Mouse (Mus musculus): ENCODE results near the gene Cap1. TPM values are rescaled to one million over a fixed set of nuclear protein-coding genes. Genes with fewer than 3 reads are reported as not detected.

Cap1 gene
- 86.6 and 95.8 TPM in 2 replicates for polyA plus RNA-seq (2012; rRNA removed)
- polyA plus RNA-seq (2014; fragmentation: Nextera tagmentation; extraction: Ambion mirVana): 68.0 and 73.5 TPM in 2 replicates

GRCm38 (mm10) chr4:122885768-122886578 lies at the start of gene Cap1:
Cap1 (minus strand) TSS chr4:122886056.
- no peaks in the 10 kb centered on the region for H3K9me3 ChIP-seq (ENCODE audit: control insufficient read depth, low read length)
- ATAC-seq (ENCODE audit: low FRiP score, low read depth): peak; percentile 96
- peak within 1 kb of the TSS; percentile 89 for H3K4me2 ChIP-seq (replicated peaks; ENCODE audit: low read depth, low read length, severe bottlenecking)
- DNase-seq (ENCODE audit: low spot score): peak; percentile 99
- WGBS: under 1% methylated on average over 49 of the region's 49 CpGs
- no peaks in the 10 kb centered on the region for H3K36me3 ChIP-seq (ENCODE audit: control insufficient read depth, insufficient read depth, low read length)
- peak; percentile 95; the same call in 1 of the 2 replicates for TF ChIP-seq POLR2A (IDR thresholded peaks at IDR 0.05; ENCODE audit: borderline replicate concordance, extremely low read depth, insufficient read depth, insufficient read length)
- H3K27ac ChIP-seq (replicated peaks; ENCODE audit: low read depth, low read length): peak within 1 kb of the TSS; percentile 98
- H3K27me3 ChIP-seq (ENCODE audit: control insufficient read depth, insufficient read depth, low read length): no peaks in the 10 kb centered on the region
- H3K4me3 ChIP-seq (replicated peaks; ENCODE audit: low read length): peak within 1 kb of the TSS; percentile 79
- H3K4me1 ChIP-seq (ENCODE audit: control insufficient read depth, insufficient read depth, low read length): peaks cover 18% of the 10 kb centered on the region
- peak within 1 kb of the TSS; percentile 75 for H3K9ac ChIP-seq (ENCODE audit: low read depth, low read length, severe bottlenecking)

- no peaks in the 10 kb centered on the region for H3K4me1 ChIP-seq (ENCODE audit: control insufficient read depth, insufficient read depth, low read length)
- no peak overlapping the region for H3K27ac ChIP-seq (replicated peaks; ENCODE audit: low read depth, low read length)
- H3K4me2 ChIP-seq (replicated peaks; ENCODE audit: low read depth, low read length, severe bottlenecking): no peak overlapping the region
- no peak for TF ChIP-seq POLR2A (IDR thresholded peaks at IDR 0.05; ENCODE audit: borderline replicate concordance, extremely low read depth, insufficient read depth, insufficient read length)
- no peak for ATAC-seq (ENCODE audit: low FRiP score, low read depth)
- H3K27me3 ChIP-seq (ENCODE audit: control insufficient read depth, insufficient read depth, low read length): no peaks in the 10 kb centered on the region
- H3K4me3 ChIP-seq (replicated peaks; ENCODE audit: low read length): no peak overlapping the region
- H3K9ac ChIP-seq (ENCODE audit: low read depth, low read length, severe bottlenecking): no peak overlapping the region
- no peaks in the 10 kb centered on the region for H3K9me3 ChIP-seq (ENCODE audit: control insufficient read depth, low read length)
- no peak for DNase-seq (ENCODE audit: low spot score)
- no peaks in the 10 kb centered on the region for H3K36me3 ChIP-seq (ENCODE audit: control insufficient read depth, insufficient read depth, low read length)
- WGBS: 45% methylated on average over 3 of the region's 3 CpGs
Observed at GRCm38 (mm10) chr4:122933857-122934256, 48.0 kb upstream of the Cap1 start.

DNA sequence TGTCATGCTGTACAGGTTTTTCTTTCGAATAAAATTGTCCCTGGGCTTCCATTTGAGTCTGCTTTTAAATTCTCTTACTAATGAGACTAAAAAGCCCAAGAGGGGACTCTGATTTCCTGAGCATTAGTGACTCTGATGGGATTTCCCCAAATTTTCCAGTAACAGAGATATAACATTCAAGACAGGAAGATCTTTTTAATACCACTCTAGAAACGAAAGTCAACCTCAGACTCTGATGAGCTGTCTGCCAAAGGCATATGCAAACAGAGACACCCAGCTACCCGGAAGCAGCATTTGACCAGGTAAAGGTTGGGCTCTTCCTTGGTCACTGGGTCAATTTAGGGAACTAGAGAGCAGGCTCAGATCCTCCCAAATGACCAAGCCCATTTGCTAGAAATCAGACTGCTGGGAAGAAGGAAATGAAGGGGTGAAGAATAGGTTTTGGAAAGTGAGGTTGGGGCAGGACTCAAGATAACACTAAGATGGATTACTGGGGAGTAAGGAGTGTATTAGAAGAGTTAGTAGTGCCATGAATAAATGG lies 47.3 kb upstream of the Cap1 start:
- Histone ChIP-seq H3K9ac (ENCODE audit: low read depth, low read length, severe bottlenecking) (no peak overlapping the region), H3K4me3 (replicated peaks; ENCODE audit: low read length) (no peak overlapping the region), H3K9me3 (ENCODE audit: control insufficient read depth, low read length) (no peaks in the 10 kb centered on the region), H3K27ac (replicated peaks; ENCODE audit: low read depth, low read length) (no peak overlapping the region), H3K27me3 (ENCODE audit: control insufficient read depth, insufficient read depth, low read length) (no peaks in the 10 kb centered on the region), H3K36me3 (ENCODE audit: control insufficient read depth, insufficient read depth, low read length) (no peaks in the 10 kb centered on the region), H3K4me2 (replicated peaks; ENCODE audit: low read depth, low read length, severe bottlenecking) (no peak overlapping the region), H3K4me1 (ENCODE audit: control insufficient read depth, insufficient read depth, low read length) (no peaks in the 10 kb centered on the region)
- DNase-seq (ENCODE audit: low spot score) (no peak), ATAC-seq (ENCODE audit: low FRiP score, low read depth) (no peak)
- WGBS: 62% methylated on average over 3 of the region's 3 CpGs
- TF ChIP-seq POLR2A (IDR thresholded peaks at IDR 0.05; ENCODE audit: borderline replicate concordance, extremely low read depth, insufficient read depth, insufficient read length): no peak

GRCm38 (mm10) chr4:122932239-122932978 lies 46.6 kb upstream of the Cap1 start:
- Histone ChIP-seq H3K9ac (ENCODE audit: low read depth, low read length, severe bottlenecking) (no peak overlapping the region), H3K27me3 (ENCODE audit: control insufficient read depth, insufficient read depth, low read length) (no peaks in the 10 kb centered on the region)

DNA sequence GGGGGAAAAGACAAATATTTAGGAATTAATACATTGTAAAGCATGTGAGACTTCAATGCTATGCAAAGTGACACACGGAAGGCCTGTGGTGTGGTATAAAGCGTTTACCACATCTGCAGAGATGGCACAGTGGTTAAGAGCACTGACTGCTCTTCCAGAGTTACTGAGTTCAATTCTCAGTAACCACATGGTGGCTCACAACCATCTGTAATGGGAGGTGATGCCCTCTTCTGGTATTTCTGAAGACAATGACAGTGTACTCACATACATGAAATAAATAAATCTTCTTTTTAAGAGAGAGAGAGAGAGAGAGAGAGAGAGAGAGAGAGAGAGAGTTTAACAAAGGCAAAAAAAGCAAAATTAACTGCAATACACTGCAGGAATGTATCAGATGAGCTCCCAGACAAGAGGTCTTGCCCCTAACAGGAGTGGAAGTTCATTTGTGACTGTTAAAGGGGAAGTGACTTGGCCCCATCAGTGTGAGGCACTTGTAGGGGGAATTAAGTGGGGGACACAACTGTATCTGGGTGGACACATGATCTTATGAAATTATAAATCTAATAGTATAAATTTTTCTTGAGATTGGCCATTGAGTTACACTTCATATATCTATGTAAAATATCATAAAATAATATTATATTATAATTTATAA lies 45.2 kb upstream of the Cap1 start:
- TF ChIP-seq POLR2A (IDR thresholded peaks at IDR 0.05; ENCODE audit: borderline replicate concordance, extremely low read depth, insufficient read depth, insufficient read length): no peak
- 84% methylated on average over 2 of the region's 2 CpGs for WGBS
- H3K27ac ChIP-seq (replicated peaks; ENCODE audit: low read depth, low read length): no peak overlapping the region
- ATAC-seq (ENCODE audit: low FRiP score, low read depth) (no peak), DNase-seq (ENCODE audit: low spot score) (no peak)
- H3K4me1 ChIP-seq (ENCODE audit: control insufficient read depth, insufficient read depth, low read length): no peaks in the 10 kb centered on the region
- H3K36me3 ChIP-seq (ENCODE audit: control insufficient read depth, insufficient read depth, low read length): no peaks in the 10 kb centered on the region
- H3K9me3 ChIP-seq (ENCODE audit: control insufficient read depth, low read length): no peaks in the 10 kb centered on the region
- H3K9ac ChIP-seq (ENCODE audit: low read depth, low read length, severe bottlenecking): no peak overlapping the region
- no peak overlapping the region for H3K4me3 ChIP-seq (replicated peaks; ENCODE audit: low read length)
- no peak overlapping the region for H3K4me2 ChIP-seq (replicated peaks; ENCODE audit: low read depth, low read length, severe bottlenecking)
- no peaks in the 10 kb centered on the region for H3K27me3 ChIP-seq (ENCODE audit: control insufficient read depth, insufficient read depth, low read length)

More at GRCm38 (mm10) chr4:122932239-122932978, 46.6 kb upstream of the Cap1 start:
- Histone ChIP-seq H3K4me1 (ENCODE audit: control insufficient read depth, insufficient read depth, low read length) (no peaks in the 10 kb centered on the region), H3K36me3 (ENCODE audit: control insufficient read depth, insufficient read depth, low read length) (no peaks in the 10 kb centered on the region), H3K27ac (replicated peaks; ENCODE audit: low read depth, low read length) (no peak overlapping the region), H3K4me2 (replicated peaks; ENCODE audit: low read depth, low read length, severe bottlenecking) (no peak overlapping the region), H3K9me3 (ENCODE audit: control insufficient read depth, low read length) (no peaks in the 10 kb centered on the region), H3K4me3 (replicated peaks; ENCODE audit: low read length) (no peak overlapping the region)
- 70% methylated on average over 8 of the region's 8 CpGs for WGBS
- TF ChIP-seq POLR2A (IDR thresholded peaks at IDR 0.05; ENCODE audit: borderline replicate concordance, extremely low read depth, insufficient read depth, insufficient read length): no peak
- ATAC-seq (ENCODE audit: low FRiP score, low read depth) (no peak), DNase-seq (ENCODE audit: low spot score) (no peak)

Data from limb, embryonic 14.5 days (tissue).